ENCODE assay signal across 14 mouse cellular contexts in the genomic region with DNA sequence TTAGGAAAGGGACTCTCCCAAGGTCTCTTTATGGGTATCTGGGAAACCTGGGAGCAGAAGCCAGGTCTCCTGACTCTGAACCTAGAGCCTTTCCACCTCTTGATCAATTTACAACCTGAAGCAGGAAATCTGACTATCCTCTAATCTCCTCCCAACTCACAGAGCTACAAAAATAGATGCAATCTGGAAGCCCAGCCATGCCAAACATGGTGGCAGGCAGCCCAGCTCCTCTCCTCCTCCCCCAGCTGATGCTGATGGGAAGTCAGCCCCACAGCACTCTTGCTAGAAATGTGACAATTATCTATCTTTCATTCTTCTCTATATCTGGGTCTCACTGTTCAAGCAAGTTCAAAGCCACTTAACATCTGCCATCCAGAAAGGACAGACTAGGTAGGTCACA.
DNase-seq lines count a peak whose midpoint lies in the region; ATAC-seq and TF ChIP-seq lines count a peak whose summit lies in the region.
"Had no signal": no experiment of that assay in that cellular context is flagged by ENCODE, and none has a peak within 500 bp of the region (broad histone marks: within the 10 kb centered on the region; RNA-seq: fewer than 3 reads in every experiment).

No protein-coding gene starts in this region.

- peak; percentile 93 for ATAC-seq in cerebellum, adult (ENCODE audit: insufficient number of reproducible peaks, low FRiP score, low TSS enrichment)
- ATAC-seq in erythroblast, adult 5-6 weeks (replicated peaks; ENCODE audit: low FRiP score, poor library complexity, severe bottlenecking) = no peak
- ATAC-seq in lung, postnatal 0 days = no peak

- H3K27me3 ChIP-seq in lung, postnatal 0 days (replicated peaks; ENCODE audit: insufficient read depth, low read length) = no peaks in the 10 kb centered on the region
- H3K27me3 ChIP-seq: embryonic facial prominence, embryonic 12.5 days; heart, embryonic 15.5 days; lung, embryonic 15.5 days had no signal

- DNase-seq in cerebellum, adult 9-11 months = peak; percentile 93
- peak; percentile 14 for DNase-seq in gastrocnemius, postnatal 25 days
- DNase-seq in left cerebral cortex, postnatal 10 days (ENCODE audit: extremely low spot score in 1 of 2, low spot score in 2 of 2) = peak; percentile 73 to 82
- DNase-seq in testis, postnatal 14 days (ENCODE audit: low spot score) = no peak
- no peak for DNase-seq in lung, postnatal 0 days (ENCODE audit: low spot score)
- DNase-seq in adrenal gland, adult (ENCODE audit: inconsistent age in 2 of 2, low spot score in 1 of 2) = no peak
- DNase-seq: adrenal gland, postnatal 10 days; kidney, adult 8-10 months had no signal

- TF ChIP-seq CTCF in lung, postnatal 0 days (IDR thresholded peaks at IDR 0.05) = no peak

- H3K9me3 ChIP-seq in lung, postnatal 0 days (ENCODE audit: low read length) = no peaks in the 10 kb centered on the region
- H3K9me3 ChIP-seq: embryonic facial prominence, embryonic 12.5 days; heart, embryonic 15.5 days; lung, embryonic 15.5 days had no signal

- H3K36me3 ChIP-seq in lung, postnatal 0 days (ENCODE audit: insufficient read depth, low read length) = no peaks in the 10 kb centered on the region
- H3K36me3 ChIP-seq: embryonic facial prominence, embryonic 12.5 days; heart, embryonic 15.5 days; lung, embryonic 15.5 days had no signal

- no peak overlapping the region for H3K4me2 ChIP-seq in lung, postnatal 0 days (replicated peaks; ENCODE audit: low read depth, low read length)
- H3K4me2 ChIP-seq: embryonic facial prominence, embryonic 12.5 days; heart, embryonic 15.5 days; lung, embryonic 15.5 days had no signal

- H3K4me1 ChIP-seq in lung, postnatal 0 days (ENCODE audit: insufficient read depth, low read depth, low read length) = no peaks in the 10 kb centered on the region
- H3K4me1 ChIP-seq: embryonic facial prominence, embryonic 12.5 days; lung, embryonic 15.5 days had no signal

- H3K27ac ChIP-seq in lung, postnatal 0 days (ENCODE audit: low read length) = no peak overlapping the region
- H3K27ac ChIP-seq: embryonic facial prominence, embryonic 12.5 days; heart, embryonic 15.5 days; lung, embryonic 15.5 days had no signal

- no peak overlapping the region for H3K4me3 ChIP-seq in lung, postnatal 0 days (ENCODE audit: low read depth, low read length)
- H3K4me3 ChIP-seq: embryonic facial prominence, embryonic 12.5 days; heart, embryonic 15.5 days; lung, embryonic 15.5 days; myocyte had no signal

- H3K9ac ChIP-seq in lung, postnatal 0 days (replicated peaks; ENCODE audit: low read depth) = no peak overlapping the region
- H3K9ac ChIP-seq: embryonic facial prominence, embryonic 12.5 days; heart, embryonic 15.5 days; lung, embryonic 15.5 days had no signal

- TF ChIP-seq EP300 in lung, postnatal 0 days (IDR thresholded peaks at IDR 0.05) = no peak

- intact Hi-C loops in left cerebral cortex, postnatal 10 days (cut with DNase I) = no loop called here

Comparison
In these comparisons a context has a peak if more than half of its experiments do, and no peak if none do; other contexts are left out.
1. DNase-seq: peak in cerebellum, adult 9-11 months (single experiment), gastrocnemius, postnatal 25 days (single experiment) and left cerebral cortex, postnatal 10 days (2 of 2); none in testis, postnatal 14 days (single experiment), lung, postnatal 0 days (single experiment) and adrenal gland, adult (0 of 2).